In the genomic region with DNA sequence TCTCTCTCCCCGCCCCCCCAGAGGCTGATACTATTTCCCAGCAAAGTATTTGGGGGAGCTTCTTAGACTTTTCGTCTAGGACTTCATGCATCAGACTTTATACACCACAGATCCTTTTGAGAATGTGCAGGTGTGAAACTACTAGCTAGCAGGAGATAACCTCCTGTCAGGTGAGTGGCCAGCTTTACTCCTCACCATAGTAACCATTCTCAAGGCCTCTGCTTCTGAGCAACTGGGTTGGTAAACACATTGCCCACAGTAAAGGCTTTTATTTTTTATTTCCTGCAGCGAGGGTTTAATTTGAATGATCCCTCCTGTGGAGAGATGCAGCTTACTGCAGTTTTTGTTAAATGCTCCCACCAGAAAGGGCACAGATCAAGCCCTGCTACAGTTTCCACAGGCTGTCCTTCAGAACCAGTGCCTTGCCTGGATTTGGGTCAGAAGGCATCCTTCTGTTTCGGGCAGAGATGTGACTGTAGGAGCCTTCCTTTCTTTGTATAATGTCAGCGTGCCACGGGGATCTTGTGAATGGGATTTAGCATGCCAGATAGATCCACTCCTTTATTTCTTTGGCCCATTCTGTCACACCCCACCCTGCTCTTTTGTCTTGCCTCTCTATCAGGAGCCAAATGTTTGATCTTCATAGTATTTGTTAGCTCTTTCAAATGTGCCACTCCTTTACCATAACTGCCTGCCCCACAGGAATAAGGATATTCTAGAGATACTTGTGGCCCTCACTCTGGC, we compare ENCODE assay signal across 24 mouse cellular contexts. TPM values are rescaled to one million over a fixed set of nuclear protein-coding genes. Genes with fewer than 3 reads are reported as not detected.
DNase-seq lines count a peak whose midpoint lies in the region; ATAC-seq and TF ChIP-seq lines count a peak whose summit lies in the region.
"Had no signal": no experiment of that assay in that cellular context is flagged by ENCODE, and none has a peak within 500 bp of the region (broad histone marks: within the 10 kb centered on the region; RNA-seq: fewer than 3 reads in every experiment).

No protein-coding gene starts in this region.

- no peak; the same call in 1 of the 2 replicates for ATAC-seq in forebrain, embryonic 14.5 days
- ATAC-seq in forebrain, embryonic 12.5 days (ENCODE audit: low FRiP score): no peak
- ATAC-seq in neural tube, embryonic 15.5 days (ENCODE audit: low FRiP score): peak; percentile 61
- ATAC-seq in midbrain, embryonic 13.5 days: peak; percentile 45; the same call in 1 of the 2 replicates
- ATAC-seq in intestine, postnatal 0 days: no peak
- ATAC-seq: inflammation-experienced regulatory T-cells, adult 6 months; liver, postnatal 0 days; lung, postnatal 0 days had no signal

- 12% methylated on average over 6 of the region's 6 CpGs for WGBS in forebrain, embryonic 14.5 days
- WGBS in forebrain, embryonic 12.5 days: 11% methylated on average over 6 of the region's 6 CpGs
- WGBS in neural tube, embryonic 15.5 days: 25% methylated on average over 6 of the region's 6 CpGs
- WGBS in midbrain, embryonic 13.5 days: 11% methylated on average over 6 of the region's 6 CpGs
- WGBS in intestine, postnatal 0 days: 31% methylated on average over 6 of the region's 6 CpGs

- no peak overlapping the region for H3K4me2 ChIP-seq in forebrain, embryonic 14.5 days (ENCODE audit: low read length)
- no peak overlapping the region; the same call in 1 of the 2 replicates for H3K4me2 ChIP-seq in forebrain, embryonic 12.5 days
- H3K4me2 ChIP-seq in neural tube, embryonic 15.5 days: no peak overlapping the region
- no peak overlapping the region for H3K4me2 ChIP-seq in midbrain, embryonic 13.5 days (replicated peaks)
- no peak overlapping the region for H3K4me2 ChIP-seq in intestine, postnatal 0 days (replicated peaks; ENCODE audit: low read depth)
- H3K4me2 ChIP-seq: embryonic facial prominence, embryonic 15.5 days; heart, embryonic 13.5 days; limb, embryonic 12.5 days; liver, embryonic 11.5 days had no signal

- no peak overlapping the region for H3K4me3 ChIP-seq in forebrain, embryonic 14.5 days (ENCODE audit: low read depth, low read length)
- no peak overlapping the region for H3K4me3 ChIP-seq in forebrain, embryonic 12.5 days (replicated peaks)
- H3K4me3 ChIP-seq in neural tube, embryonic 15.5 days (replicated peaks): no peak overlapping the region
- no peak overlapping the region for H3K4me3 ChIP-seq in midbrain, embryonic 13.5 days (replicated peaks)
- H3K4me3 ChIP-seq in intestine, postnatal 0 days (ENCODE audit: low read depth, low read length): no peak overlapping the region
- H3K4me3 ChIP-seq: embryonic facial prominence, embryonic 15.5 days; heart, embryonic 13.5 days; limb, embryonic 12.5 days had no signal

- H3K9me3 ChIP-seq in forebrain, embryonic 14.5 days (replicated peaks; ENCODE audit: control insufficient read depth, low read length): no peaks in the 10 kb centered on the region
- no peaks in the 10 kb centered on the region for H3K9me3 ChIP-seq in forebrain, embryonic 12.5 days
- H3K9me3 ChIP-seq in neural tube, embryonic 15.5 days (replicated peaks): no peaks in the 10 kb centered on the region
- H3K9me3 ChIP-seq in midbrain, embryonic 13.5 days: no peaks in the 10 kb centered on the region
- H3K9me3 ChIP-seq in intestine, postnatal 0 days (ENCODE audit: control insufficient read depth): no peaks in the 10 kb centered on the region
- H3K9me3 ChIP-seq: embryonic facial prominence, embryonic 15.5 days; heart, embryonic 13.5 days; limb, embryonic 12.5 days had no signal

- no peak overlapping the region for H3K9ac ChIP-seq in forebrain, embryonic 14.5 days (ENCODE audit: low read length)
- H3K9ac ChIP-seq in forebrain, embryonic 12.5 days: no peak overlapping the region
- no peak overlapping the region for H3K9ac ChIP-seq in neural tube, embryonic 15.5 days (replicated peaks)
- H3K9ac ChIP-seq in midbrain, embryonic 13.5 days (replicated peaks): no peak overlapping the region
- H3K9ac ChIP-seq in intestine, postnatal 0 days (ENCODE audit: low read depth, low read length): no peak overlapping the region
- H3K9ac ChIP-seq: embryonic facial prominence, embryonic 15.5 days; heart, embryonic 13.5 days; limb, embryonic 12.5 days; liver, postnatal 0 days had no signal

- no peaks in the 10 kb centered on the region for H3K36me3 ChIP-seq in forebrain, embryonic 14.5 days (ENCODE audit: control insufficient read depth, insufficient read depth, low read length)
- no peaks in the 10 kb centered on the region for H3K36me3 ChIP-seq in forebrain, embryonic 12.5 days (replicated peaks)
- no peaks in the 10 kb centered on the region for H3K36me3 ChIP-seq in neural tube, embryonic 15.5 days
- H3K36me3 ChIP-seq in midbrain, embryonic 13.5 days: no peaks in the 10 kb centered on the region
- H3K36me3 ChIP-seq in intestine, postnatal 0 days (ENCODE audit: control insufficient read depth, insufficient read depth): no peaks in the 10 kb centered on the region
- H3K36me3 ChIP-seq: embryonic facial prominence, embryonic 15.5 days; heart, embryonic 13.5 days; limb, embryonic 12.5 days had no signal

- TF ChIP-seq CTCF in intestine, postnatal 0 days (IDR thresholded peaks at IDR 0.05; ENCODE audit: low read depth): no peak

- DNase-seq in forebrain, embryonic 14.5 days (ENCODE audit: low spot score): peak; percentile 14
- DNase-seq in neural tube, embryonic 10.5 days (ENCODE audit: extremely low spot score, low spot score): no peak
- DNase-seq in kidney, postnatal 25 days: no peak
- DNase-seq in frontal cortex, postnatal 25 days (ENCODE audit: low spot score in 2 of 2): no peak
- DNase-seq: adrenal gland, postnatal 36 days; cerebellum, adult 11 months; cerebellum, adult 9-11 months; kidney, adult 8-10 months; kidney, postnatal 14 days; layer of hippocampus, postnatal 36 days; liver, postnatal 0 days; right cerebral cortex, postnatal 14 days had no signal

- H3K27ac ChIP-seq in forebrain, embryonic 14.5 days (ENCODE audit: low read depth, low read length): no peak overlapping the region
- no peak overlapping the region for H3K27ac ChIP-seq in forebrain, embryonic 12.5 days
- H3K27ac ChIP-seq in neural tube, embryonic 15.5 days (replicated peaks): no peak overlapping the region
- H3K27ac ChIP-seq in midbrain, embryonic 13.5 days: no peak overlapping the region
- no peak overlapping the region for H3K27ac ChIP-seq in intestine, postnatal 0 days (ENCODE audit: low read depth, low read length)
- H3K27ac ChIP-seq: embryonic facial prominence, embryonic 15.5 days; heart, embryonic 13.5 days; limb, embryonic 12.5 days; macrophage; stomach, postnatal 0 days had no signal

- no peaks in the 10 kb centered on the region for H3K27me3 ChIP-seq in forebrain, embryonic 14.5 days (replicated peaks; ENCODE audit: control insufficient read depth, insufficient read depth, low read length)
- H3K27me3 ChIP-seq in forebrain, embryonic 12.5 days: 0 out of 2 replicates have a peak, but pooled peaks cover 4% of the 10 kb centered on the region
- H3K27me3 ChIP-seq in neural tube, embryonic 15.5 days (replicated peaks): no peaks in the 10 kb centered on the region
- H3K27me3 ChIP-seq in midbrain, embryonic 13.5 days: 0 out of 2 replicates have a peak, but pooled peaks cover 4% of the 10 kb centered on the region
- no peaks in the 10 kb centered on the region for H3K27me3 ChIP-seq in intestine, postnatal 0 days (replicated peaks; ENCODE audit: control insufficient read depth, insufficient read depth, low read length)
- H3K27me3 ChIP-seq: embryonic facial prominence, embryonic 15.5 days; heart, embryonic 13.5 days; limb, embryonic 12.5 days had no signal

- no peaks in the 10 kb centered on the region for H3K4me1 ChIP-seq in forebrain, embryonic 14.5 days (ENCODE audit: control insufficient read depth, insufficient read depth, low read length)
- H3K4me1 ChIP-seq in forebrain, embryonic 12.5 days: peaks cover 8% of the 10 kb centered on the region
- H3K4me1 ChIP-seq in neural tube, embryonic 15.5 days: no peaks in the 10 kb centered on the region
- peaks cover 10% of the 10 kb centered on the region for H3K4me1 ChIP-seq in midbrain, embryonic 13.5 days (replicated peaks)
- no peaks in the 10 kb centered on the region for H3K4me1 ChIP-seq in intestine, postnatal 0 days (replicated peaks; ENCODE audit: control insufficient read depth, insufficient read depth, low read length)
- H3K4me1 ChIP-seq: embryonic facial prominence, embryonic 15.5 days; heart, embryonic 13.5 days had no signal

RNA-seq across cellular contexts. Expression of a gene that starts 46.3 kb away (rescaled TPM):
- polyA plus RNA-seq in forebrain, embryonic 14.5 days (2014; fragmentation: Nextera tagmentation; extraction: Ambion mirVana): 6.9 and 7.6 TPM in 2 replicates
- 5.6 and 5.8 TPM in 2 replicates for polyA plus RNA-seq in forebrain, embryonic 12.5 days (2016; fragmentation: Nextera tagmentation; extraction: Ambion mirVana)
- polyA plus RNA-seq in neural tube, embryonic 15.5 days (2015; fragmentation: Nextera tagmentation; extraction: Ambion mirVana): 10.2 and 12.2 TPM in 2 replicates
- polyA plus RNA-seq in midbrain, embryonic 13.5 days (2015; fragmentation: Nextera tagmentation; extraction: Ambion mirVana): 5.8 and 5.9 TPM in 2 replicates
- polyA plus RNA-seq in intestine, postnatal 0 days (2015; fragmentation: Nextera tagmentation; extraction: Ambion mirVana): 4.6 and 5.3 TPM in 2 replicates

Comparison
In these comparisons a context has a peak if more than half of its experiments do, and no peak if none do; other contexts are left out.
1. ATAC-seq: peak in neural tube, embryonic 15.5 days (single experiment) and midbrain, embryonic 13.5 days (single experiment); none in forebrain, embryonic 14.5 days (single experiment), forebrain, embryonic 12.5 days (single experiment) and intestine, postnatal 0 days (single experiment).